Mouse (Mus musculus): ENCODE results near the gene Srsf2.

DNA sequence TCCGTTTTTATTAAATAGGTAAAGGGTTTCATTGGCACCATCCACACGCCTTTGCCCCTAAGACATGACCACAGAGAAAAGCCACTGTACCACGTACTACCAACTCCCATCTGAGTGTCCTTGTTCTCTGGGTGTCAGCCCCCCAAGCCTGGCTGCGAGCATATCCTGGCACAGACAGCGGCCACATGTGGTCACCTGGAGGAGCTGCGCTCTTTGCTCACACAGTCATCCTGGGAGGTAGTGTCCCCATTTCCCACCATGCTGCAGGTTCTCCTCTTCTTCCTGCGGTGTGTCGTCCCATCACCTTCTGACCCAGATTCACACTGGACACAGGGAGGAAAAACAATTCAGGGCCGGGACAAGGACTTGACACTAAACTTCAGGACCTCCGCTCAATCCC, 15.5 kb downstream of the Srsf2 start:
- TF ChIP-seq CTCF (IDR thresholded peaks at IDR 0.05; ENCODE audit: low read depth, low read length) (no peak), TAL1 (conservative IDR thresholded peaks at IDR 0.05; ENCODE audit: low read depth, low read length) (no peak), GATA1 (IDR thresholded peaks at IDR 0.05; ENCODE audit: borderline replicate concordance, low read length) (no peak), POLR2AphosphoS5 (IDR thresholded peaks at IDR 0.05; ENCODE audit: insufficient replicate concordance, low read depth, low read length) (no peak), GATA2 (IDR thresholded peaks at IDR 0.05; ENCODE audit: borderline replicate concordance, low read depth, low read length) (no peak)

All from G1E (cell line).